Mouse (Mus musculus) myocyte (in vitro differentiated cells): Measurements from ENCODE around the gene Syn2.

Source experiments
- E2F4 ChIP-seq: IDR thresholded peaks from one replicate; pipeline ENCODE4 v1.6.1; 2011; ENCODE audit warnings: mild to moderate bottlenecking, control low read depth, moderate library complexity; ENCODE audit not compliant: insufficient read depth
- MAX ChIP-seq: IDR thresholded peaks from one replicate; pipeline ENCODE4 v1.6.1; 2011; ENCODE audit warnings: low read depth, mild to moderate bottlenecking, control low read depth
- MYOD1 ChIP-seq, 3 experiments: IDR thresholded peaks; one replicate each; pipeline ENCODE4 v1.6.1; 2011; ENCODE audit warnings: control low read depth in 2 of 3, low read depth in 2 of 3, mild to moderate bottlenecking in 2 of 3, moderate library complexity in 1 of 3; ENCODE audit not compliant: insufficient read length in 2 of 3, control insufficient read depth in 1 of 3
- POLR2A ChIP-seq: IDR thresholded peaks from one replicate; pipeline ENCODE4 v1.6.1; 2011; ENCODE audit warnings: low read depth, mild to moderate bottlenecking, control low read depth, moderate library complexity; ENCODE audit not compliant: insufficient read length
- POLR2AphosphoS2 ChIP-seq: IDR thresholded peaks from one replicate; pipeline ENCODE4 v1.6.1; 2011; ENCODE audit warnings: low read depth, control low read depth; ENCODE audit not compliant: insufficient read length
- REST ChIP-seq: IDR thresholded peaks from one replicate; pipeline ENCODE4 v1.6.1; 2011; ENCODE audit warnings: mild to moderate bottlenecking, control low read depth, moderate library complexity; ENCODE audit not compliant: insufficient read depth, insufficient read length
- TCF12 ChIP-seq: IDR thresholded peaks from one replicate; pipeline ENCODE4 v1.6.1; 2011; ENCODE audit warnings: mild to moderate bottlenecking, control low read depth; ENCODE audit not compliant: poor library complexity, insufficient read depth, severe bottlenecking

DNA sequence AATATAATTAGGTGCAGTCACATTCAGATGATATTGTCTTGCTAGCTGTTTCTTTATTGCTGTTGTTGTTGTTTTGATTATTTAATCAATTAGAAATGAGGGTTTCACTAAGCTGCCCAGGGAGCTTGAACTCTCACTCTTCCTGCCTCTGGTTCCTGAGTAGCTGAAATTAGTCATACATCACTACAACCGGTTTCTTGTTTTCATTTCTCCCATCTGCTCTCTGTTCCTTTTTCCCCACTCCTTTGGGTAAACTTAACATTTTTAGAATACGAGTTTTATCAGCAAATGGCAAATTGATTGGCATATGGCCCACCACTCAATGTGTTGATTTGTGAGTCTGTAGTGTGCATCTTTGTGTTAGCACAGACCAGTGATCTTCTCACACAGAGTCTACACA, 172.4 kb downstream of the Syn2 start:
- TF ChIP-seq POLR2A: no peak
- no peak for TF ChIP-seq E2F4
- TF ChIP-seq POLR2AphosphoS2: no peak
- TF ChIP-seq TCF12: no peak
- no peak for TF ChIP-seq REST
- no peak for TF ChIP-seq MYOD1 (IDR thresholded peaks at IDR 0.05; ENCODE audit: control insufficient read depth in 1 of 3, insufficient read length in 2 of 3, low read depth in 2 of 3)
- no peak for TF ChIP-seq MAX
